Mouse (Mus musculus) adrenal gland, adult 18-20 months (tissue): ENCODE data around the gene Rnase10. TPM values are rescaled to one million over a fixed set of nuclear protein-coding genes. Genes with fewer than 3 reads are reported as not detected.
"Not testable (repeated sequence)": the region's sequence is repeated elsewhere in the genome, so short reads cannot be mapped to it uniquely, and the experiment has no call there.

Experiments used
- DNase-seq, 2 experiments: peaks; one replicate each; pipeline ENCODE4 v3.0.0; 2021 to 2022; ENCODE audit warnings: low spot score in 2 of 2
- long read RNA-seq, 2 experiments: library from polyadenylated mRNA; stranded (forward); transcript quantifications; one replicate each; pipeline ENCODE4 v2.0.0; 2021
- total RNA-seq, 2 experiments: library from RNA; stranded (reverse); gene quantifications; 1 replicate in 1 of 2; 2 replicates in 1 of 2; pipeline ENCODE4 v1.2.3; 2021

Gene Rnase10
- not detected for total RNA-seq
- long read RNA-seq, experiment 1, result 0 reads
- long read RNA-seq, experiment 2, result 0 reads

- DNase-seq, result no peak
These were observed at the start of gene Rnase10 for GRCm38 (mm10) chr14:51007152-51007801. TSS of gene Rnase10 (plus strand) at chr14:51007751.

- DNase-seq, result not testable (repeated sequence)
These were observed 49.1 kb upstream of the Rnase10 start for GRCm38 (mm10) chr14:50958289-50958995.

GRCm38 (mm10) chr14:50968216-50968980, 39.2 kb upstream of the Rnase10 start:
- no peak for DNase-seq

- DNase-seq, result no peak
These were observed 38.5 kb upstream of the Rnase10 start for GRCm38 (mm10) chr14:50969041-50969440.

- no peak for DNase-seq
These were observed 37.7 kb upstream of the Rnase10 start for GRCm38 (mm10) chr14:50969558-50970544.

- no peak for DNase-seq
These were observed 36.7 kb upstream of the Rnase10 start for GRCm38 (mm10) chr14:50970822-50971221.

GRCm38 (mm10) chr14:50973054-50973453, 34.5 kb upstream of the Rnase10 start:
- not testable (repeated sequence) for DNase-seq

GRCm38 (mm10) chr14:50973700-50974099, 33.9 kb upstream of the Rnase10 start:
- DNase-seq, result no peak

GRCm38 (mm10) chr14:50975001-50975400, 32.5 kb upstream of the Rnase10 start:
- no peak for DNase-seq

- no peak for DNase-seq
These were observed 30.9 kb upstream of the Rnase10 start for GRCm38 (mm10) chr14:50976674-50977073.

- not testable (repeated sequence) for DNase-seq
These were observed 29.1 kb upstream of the Rnase10 start for GRCm38 (mm10) chr14:50978451-50978850.

- no peak for DNase-seq
These were observed 27.9 kb upstream of the Rnase10 start for GRCm38 (mm10) chr14:50979631-50980030.

GRCm38 (mm10) chr14:50981207-50981606, 26.3 kb upstream of the Rnase10 start:
- no peak for DNase-seq

- no peak for DNase-seq
These were observed 25.7 kb upstream of the Rnase10 start for GRCm38 (mm10) chr14:50981837-50982236.

GRCm38 (mm10) chr14:50987668-50988067, 19.9 kb upstream of the Rnase10 start:
- no peak for DNase-seq

GRCm38 (mm10) chr14:50991037-50991436, 16.5 kb upstream of the Rnase10 start:
- no peak for DNase-seq

- no peak for DNase-seq
These were observed 10.5 kb upstream of the Rnase10 start for GRCm38 (mm10) chr14:50997088-50997487.

GRCm38 (mm10) chr14:50997999-50998666, 9.4 kb upstream of the Rnase10 start:
- DNase-seq, result no peak

GRCm38 (mm10) chr14:51007914-51008713, 563 bp downstream of the Rnase10 start:
- DNase-seq, result peak in 1 of 2 experiments; percentile 16
